Mouse (Mus musculus) yolk sac, embryonic 10.5 days (tissue): ENCODE results near the gene Erich3.

ENCODE experiments used
- DNase-seq: peaks from one replicate; pipeline ENCODE4 v3.0.0-alpha.2; 2017; ENCODE audit warnings: low spot score

Gene Erich3

DNA sequence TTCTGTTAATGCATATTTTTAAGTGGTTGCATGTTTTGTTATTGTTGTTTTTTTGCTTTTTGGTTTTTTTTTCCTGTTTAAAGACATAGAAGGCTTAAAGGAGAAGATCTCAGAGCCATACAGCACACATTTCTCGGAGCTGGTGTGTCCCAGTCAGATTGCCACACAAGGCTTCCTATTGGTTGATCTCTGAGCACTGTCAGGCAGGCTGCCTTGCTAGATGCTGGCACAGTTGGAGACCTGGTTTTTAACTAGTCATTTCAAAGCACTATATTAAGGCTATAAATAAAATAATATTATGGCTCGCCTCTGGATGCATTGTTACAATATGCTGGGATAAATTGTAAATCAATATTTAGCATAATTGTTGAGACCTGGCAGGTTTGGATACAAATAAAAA, 18.9 kb downstream of the Erich3 start:
- no peak for DNase-seq

GRCm38 (mm10) chr3:154683667-154684066, 20.0 kb downstream of the Erich3 start:
- DNase-seq: no peak

- no peak for DNase-seq
Observed at GRCm38 (mm10) chr3:154690260-154690659, 26.6 kb downstream of the Erich3 start.

GRCm38 (mm10) chr3:154691897-154692571, 28.4 kb downstream of the Erich3 start:
- DNase-seq: peak; percentile 38

- no peak for DNase-seq
Observed at GRCm38 (mm10) chr3:154692572-154692922, 28.9 kb downstream of the Erich3 start.

- DNase-seq: no peak
Observed at GRCm38 (mm10) chr3:154693902-154694301, 30.2 kb downstream of the Erich3 start.

GRCm38 (mm10) chr3:154696611-154697010, 33.0 kb downstream of the Erich3 start:
- no peak for DNase-seq

DNA sequence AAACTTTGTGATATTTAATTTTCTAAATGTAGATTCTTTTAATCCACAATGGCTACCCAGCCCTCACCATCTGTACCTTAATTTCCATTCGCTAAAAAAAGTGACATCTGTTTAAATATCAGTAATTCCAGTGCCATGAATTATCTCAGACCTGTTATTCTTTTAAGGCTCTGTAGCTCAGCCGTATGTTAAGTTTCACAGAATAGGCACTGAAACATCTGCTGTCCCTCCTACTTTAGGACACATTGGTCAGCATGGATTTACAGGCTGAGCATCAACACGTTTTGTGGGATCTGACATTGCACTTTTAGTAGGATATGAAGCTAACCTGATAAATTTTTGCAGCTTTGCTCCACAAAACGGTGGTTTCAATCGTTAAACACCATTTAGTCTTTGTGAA, 35.2 kb downstream of the Erich3 start:
- DNase-seq: no peak

DNA sequence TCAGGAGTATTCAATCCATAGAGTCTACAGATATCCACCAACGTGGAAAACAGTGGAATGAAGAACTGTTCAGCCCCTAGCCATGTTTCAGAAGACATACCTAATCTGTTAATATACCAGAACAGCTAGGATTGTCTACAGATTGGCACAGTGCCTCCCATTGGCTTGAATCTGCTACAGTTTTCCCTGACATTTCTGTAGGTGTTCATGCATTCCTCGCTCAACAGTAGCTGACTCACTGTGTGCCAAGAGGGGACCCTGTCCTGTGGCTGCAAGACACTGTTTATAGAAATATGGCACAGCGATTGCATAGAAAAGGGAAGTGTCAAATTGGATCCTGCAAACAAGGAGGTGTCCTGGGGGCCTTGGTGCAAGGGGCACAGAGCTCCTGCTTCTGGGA, 36.6 kb downstream of the Erich3 start:
- DNase-seq: no peak

DNA sequence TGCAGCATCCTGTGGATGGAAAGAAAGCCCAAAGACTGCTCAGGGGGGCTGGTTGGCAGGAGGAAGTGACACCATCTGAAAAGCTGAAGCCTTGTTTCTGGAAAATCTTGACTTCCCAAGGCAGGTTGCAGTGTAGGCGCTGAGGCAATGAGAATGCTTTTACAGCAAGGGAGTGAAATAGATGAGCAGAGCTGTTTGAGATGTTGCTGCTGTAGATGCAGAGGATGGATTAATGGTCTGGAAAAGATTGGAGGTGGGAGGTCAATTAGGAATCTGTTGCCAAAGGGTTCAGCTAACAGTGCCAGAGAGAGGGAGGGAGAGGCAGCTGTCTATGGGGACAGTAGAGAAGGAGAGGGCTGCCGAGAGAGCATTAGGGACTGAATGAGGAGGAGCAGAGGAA, 37.1 kb downstream of the Erich3 start:
- no peak for DNase-seq

DNA sequence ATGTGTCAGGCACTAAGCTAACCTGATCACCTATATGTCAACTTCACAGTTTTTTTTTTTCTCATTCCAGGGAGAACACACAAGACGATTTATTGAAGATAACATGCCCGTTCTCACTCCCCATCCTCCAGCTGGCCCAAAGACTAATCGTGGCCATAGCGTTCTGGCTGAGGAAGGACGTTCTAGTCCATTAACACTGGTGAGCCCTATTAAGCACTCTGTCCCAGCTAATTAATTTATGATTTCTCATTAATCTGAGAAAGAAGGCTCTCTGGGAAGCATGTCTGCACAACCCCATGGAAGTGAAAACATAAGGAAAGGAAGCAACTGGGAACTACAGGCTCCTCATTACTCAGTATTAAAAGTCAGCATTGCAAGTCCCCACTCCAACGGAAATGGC, 41.1 kb downstream of the Erich3 start:
- DNase-seq: no peak

- DNase-seq: no peak
Observed at GRCm38 (mm10) chr3:154708150-154708549, 44.5 kb downstream of the Erich3 start.

GRCm38 (mm10) chr3:154723198-154723597, 59.5 kb downstream of the Erich3 start:
- no peak for DNase-seq

- DNase-seq: no peak
Observed at GRCm38 (mm10) chr3:154731431-154731830, 67.8 kb downstream of the Erich3 start.

GRCm38 (mm10) chr3:154741496-154741895, 77.8 kb downstream of the Erich3 start:
- no peak for DNase-seq

GRCm38 (mm10) chr3:154742927-154743326, 79.3 kb downstream of the Erich3 start:
- no peak for DNase-seq

DNA sequence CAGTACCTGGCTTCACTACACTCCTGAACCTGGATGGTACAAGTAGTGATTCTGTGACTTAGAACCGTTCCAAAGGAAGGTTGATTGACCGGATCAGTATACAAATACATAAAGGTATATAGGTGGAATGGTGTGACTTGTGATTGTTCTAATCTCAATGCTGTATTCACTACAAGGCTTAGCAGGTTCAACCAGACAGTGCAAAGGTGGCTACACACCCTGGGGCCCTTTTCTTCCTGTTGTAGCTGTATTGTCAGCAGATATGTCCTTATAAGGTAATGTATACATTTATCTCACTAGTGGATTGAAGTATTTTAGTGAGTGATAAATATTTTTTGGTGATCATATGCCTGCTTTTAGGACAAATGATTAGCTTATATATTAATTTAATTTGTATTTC, 80.7 kb downstream of the Erich3 start:
- DNase-seq: no peak

DNA sequence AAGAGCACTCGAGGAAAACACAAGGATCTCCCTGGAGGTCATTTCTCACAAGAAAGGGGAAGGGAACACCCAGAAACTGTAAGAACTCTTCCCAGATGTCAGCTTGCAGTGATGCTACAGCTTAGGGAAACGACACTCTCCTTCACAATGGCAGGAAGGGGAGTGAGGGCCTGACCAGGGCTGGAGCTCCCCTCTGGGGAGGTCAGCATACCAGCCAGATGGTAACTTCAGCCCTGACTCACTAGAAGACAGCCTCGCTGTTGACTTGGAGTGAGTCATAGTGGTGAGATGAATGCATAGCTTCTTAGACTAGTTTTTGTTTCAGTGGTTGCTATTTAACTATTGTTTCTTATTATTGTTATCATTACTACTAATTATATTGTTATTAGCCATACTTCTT, 90.8 kb downstream of the Erich3 start:
- no peak for DNase-seq

DNA sequence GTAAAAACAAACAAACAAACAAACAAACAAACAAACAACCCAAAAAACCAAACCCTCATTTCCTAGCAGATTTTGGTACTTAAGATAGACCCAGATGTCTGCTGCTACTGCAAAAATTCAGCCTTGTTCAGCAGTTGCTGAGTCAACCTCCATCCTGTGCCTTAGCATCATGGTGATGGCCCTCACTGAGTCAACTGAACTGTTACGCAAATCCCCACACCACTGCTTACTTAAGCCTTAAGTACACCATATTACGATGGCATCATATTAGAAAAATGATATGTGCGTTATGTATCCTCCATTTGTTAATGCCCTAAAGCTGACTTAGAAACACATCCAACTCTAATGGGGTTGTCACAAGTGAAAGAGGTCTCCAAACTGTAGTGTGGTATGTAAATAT, 91.6 kb downstream of the Erich3 start:
- no peak for DNase-seq

GRCm38 (mm10) chr3:154758089-154758488, 94.4 kb downstream of the Erich3 start:
- DNase-seq: no peak

DNA sequence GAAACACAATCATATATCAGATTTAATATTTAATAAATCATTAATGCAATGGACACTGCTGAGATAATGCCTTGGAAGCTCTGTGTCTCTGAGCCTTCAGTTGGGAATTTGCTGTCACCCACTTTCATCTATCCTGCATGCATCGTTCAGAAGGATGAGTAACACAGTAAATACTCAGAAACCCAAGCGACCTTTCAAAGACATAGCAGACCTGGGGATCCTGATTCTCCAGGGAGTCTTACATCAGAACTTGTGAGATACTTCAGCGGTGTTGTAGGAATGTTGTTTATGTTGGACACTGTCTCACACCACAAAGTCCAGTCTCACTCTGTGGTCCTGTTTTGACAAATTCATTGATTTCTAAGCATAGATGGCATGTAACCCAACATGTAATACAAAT, 97.4 kb downstream of the Erich3 start:
- no peak for DNase-seq

DNA sequence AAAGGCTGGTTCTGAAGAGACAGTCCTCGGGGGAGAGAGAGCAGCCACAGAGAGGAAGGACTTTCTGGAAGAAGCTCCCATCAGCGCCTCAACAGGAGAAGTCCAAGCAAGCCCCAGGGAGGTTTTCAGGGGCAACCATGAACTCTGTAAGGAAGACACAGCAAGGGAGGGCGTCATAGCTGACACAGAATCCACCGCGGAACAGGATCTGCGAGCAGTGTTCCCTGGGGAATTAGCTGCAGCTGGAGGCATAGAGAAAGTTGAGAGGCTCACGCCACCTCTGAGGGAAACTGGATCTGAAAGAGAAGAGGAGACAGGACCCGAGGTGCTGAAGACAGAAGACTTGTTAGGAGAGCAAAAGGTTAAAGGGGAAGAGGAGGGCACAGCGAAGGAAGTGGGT, 99.7 kb downstream of the Erich3 start:
- no peak for DNase-seq

- DNase-seq: no peak
Observed at GRCm38 (mm10) chr3:154764115-154764514, 100.5 kb downstream of the Erich3 start.

DNA sequence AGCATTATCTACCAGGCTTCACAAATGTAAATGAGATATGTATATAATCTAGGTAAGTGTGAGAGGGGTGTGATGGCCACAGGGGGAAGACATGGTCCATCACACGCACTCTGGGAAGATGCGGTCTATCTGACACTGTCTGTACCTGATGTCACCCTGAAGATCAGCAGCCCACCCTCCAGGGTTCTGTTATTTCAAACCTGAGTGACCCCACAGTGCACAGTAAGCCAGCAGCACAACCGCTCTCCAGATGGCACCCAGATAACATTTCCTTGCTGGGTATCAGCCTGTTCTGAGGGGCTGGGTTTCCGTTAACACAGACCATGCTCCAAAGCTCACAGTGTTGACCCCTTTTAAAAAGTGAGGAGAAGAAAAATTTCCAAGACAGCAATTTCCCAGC, 102.7 kb downstream of the Erich3 start:
- DNase-seq: no peak

- no peak for DNase-seq
Observed at GRCm38 (mm10) chr3:154771651-154772050, 108.0 kb downstream of the Erich3 start.
